Mouse (Mus musculus) G1E (cell line): ENCODE measurements at regions not wholly inside any gene's neighbourhood (a gene's known extent, or its start where the extent isn't known, plus 50 kb on each side); places are given as distances from the start of the nearest gene placed in this dataset.

Source experiments
- CTCF ChIP-seq: IDR thresholded peaks from 2 replicates; pipeline ENCODE4 v1.5.1; 2012; ENCODE audit warnings: low read depth, low read length, inconsistent platforms, mixed read lengths
- TAL1 ChIP-seq: conservative IDR thresholded peaks from 2 replicates; pipeline ENCODE4 v1.6.1; 2012; ENCODE audit warnings: low read depth, low read length, inconsistent platforms, mixed read lengths

DNA sequence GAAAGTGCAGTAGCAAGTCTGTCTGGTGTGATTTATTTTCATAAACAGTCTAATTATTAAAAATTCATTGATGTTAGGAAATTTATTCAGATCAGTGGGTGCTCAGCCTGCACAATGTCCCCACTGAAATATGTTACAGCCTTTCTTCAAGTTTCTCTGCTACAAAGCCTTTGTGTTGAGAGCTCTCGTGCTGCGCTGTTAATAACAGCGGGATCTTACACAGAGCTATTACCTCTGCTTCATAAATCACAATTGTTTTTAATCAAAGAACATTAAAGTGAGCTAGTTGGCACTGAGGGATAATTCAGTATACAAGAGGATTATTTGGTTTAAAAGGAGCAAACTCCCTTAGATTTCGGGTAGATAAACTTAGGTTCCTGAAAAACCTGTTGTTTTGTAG lies 85.7 kb upstream of the Vgll3 start:
- TF ChIP-seq CTCF = no peak
- no peak for TF ChIP-seq TAL1
